ENCODE assay signal across 10 mouse cellular contexts in genomic region chr14:30695609-30696008, GRCm38 (mm10). TPM values are rescaled to one million over a fixed set of nuclear protein-coding genes. Genes with fewer than 3 reads are reported as not detected.
DNase-seq lines count a peak whose midpoint lies in the region; ATAC-seq lines count a peak whose summit lies in the region.
"Had no signal": no experiment of that assay in that cellular context is flagged by ENCODE, and none has a peak within 500 bp of the region (broad histone marks: within the 10 kb centered on the region; RNA-seq: fewer than 3 reads in every experiment).

No protein-coding gene starts in this region.

- peaks cover 13% of the 10 kb centered on the region; the same call in 1 of the 2 replicates for H3K36me3 ChIP-seq in kidney, embryonic 15.5 days
- peaks cover 18% of the 10 kb centered on the region for H3K36me3 ChIP-seq in limb, embryonic 10.5 days
- H3K36me3 ChIP-seq in liver, embryonic 11.5 days (ENCODE audit: control insufficient read depth, insufficient read depth, low read length): no peaks in the 10 kb centered on the region; the same call in 1 of the 2 replicates
- H3K36me3 ChIP-seq: neural tube, embryonic 12.5 days had no signal

- H3K27ac ChIP-seq in kidney, embryonic 15.5 days: no peak overlapping the region
- no peak overlapping the region for H3K27ac ChIP-seq in limb, embryonic 10.5 days
- H3K27ac ChIP-seq in liver, embryonic 11.5 days (ENCODE audit: low read depth, low read length): no peak overlapping the region
- H3K27ac ChIP-seq: neural tube, embryonic 12.5 days had no signal

- H3K4me2 ChIP-seq in kidney, embryonic 15.5 days: no peak overlapping the region
- no peak overlapping the region for H3K4me2 ChIP-seq in liver, embryonic 11.5 days
- H3K4me2 ChIP-seq: neural tube, embryonic 12.5 days had no signal

- H3K27me3 ChIP-seq in kidney, embryonic 15.5 days: no peaks in the 10 kb centered on the region
- no peaks in the 10 kb centered on the region for H3K27me3 ChIP-seq in limb, embryonic 10.5 days (ENCODE audit: low read depth, poor library complexity, severe bottlenecking)
- no peaks in the 10 kb centered on the region for H3K27me3 ChIP-seq in liver, embryonic 11.5 days (replicated peaks; ENCODE audit: control insufficient read depth, insufficient read depth, low read length)
- H3K27me3 ChIP-seq: neural tube, embryonic 12.5 days; Patski had no signal

- H3K9me3 ChIP-seq in kidney, embryonic 15.5 days (replicated peaks): no peaks in the 10 kb centered on the region
- H3K9me3 ChIP-seq in limb, embryonic 10.5 days (replicated peaks): no peaks in the 10 kb centered on the region
- H3K9me3 ChIP-seq in liver, embryonic 11.5 days (ENCODE audit: control insufficient read depth, low read length): no peaks in the 10 kb centered on the region
- H3K9me3 ChIP-seq: neural tube, embryonic 12.5 days had no signal

- H3K9ac ChIP-seq in kidney, embryonic 15.5 days: no peak overlapping the region
- no peak overlapping the region for H3K9ac ChIP-seq in liver, embryonic 11.5 days (ENCODE audit: low read depth, low read length)
- H3K9ac ChIP-seq: neural tube, embryonic 12.5 days had no signal

- no peak overlapping the region for H3K4me3 ChIP-seq in kidney, embryonic 15.5 days (replicated peaks)
- no peak overlapping the region for H3K4me3 ChIP-seq in limb, embryonic 10.5 days
- no peak overlapping the region for H3K4me3 ChIP-seq in liver, embryonic 11.5 days (ENCODE audit: low read depth, low read length)
- H3K4me3 ChIP-seq: neural tube, embryonic 12.5 days had no signal

- ATAC-seq in kidney, embryonic 15.5 days (replicated peaks; ENCODE audit: low FRiP score): no peak
- no peak for ATAC-seq in liver, embryonic 11.5 days (replicated peaks; ENCODE audit: low FRiP score)

- WGBS in kidney, embryonic 15.5 days: 71% methylated on average over 4 of the region's 4 CpGs
- WGBS in limb, embryonic 10.5 days: 86% methylated on average over 4 of the region's 4 CpGs
- 76% methylated on average over 4 of the region's 4 CpGs for WGBS in liver, embryonic 11.5 days

- DNase-seq in kidney, adult 11 months: peak; percentile 78
- DNase-seq in adrenal gland, postnatal 36 days: peak; percentile 92
- peak; percentile 48 to 56 for DNase-seq in frontal cortex, postnatal 25 days (ENCODE audit: low spot score in 2 of 2)
- peak; percentile 57 to 66 for DNase-seq in kidney, postnatal 4 days
- DNase-seq in lung, postnatal 36 days: peak; percentile 88
- DNase-seq in limb, embryonic 10.5 days (ENCODE audit: low spot score): no peak
- DNase-seq in liver, embryonic 11.5 days (ENCODE audit: low spot score): no peak

- no peaks in the 10 kb centered on the region for H3K4me1 ChIP-seq in kidney, embryonic 15.5 days
- peaks cover 7% of the 10 kb centered on the region; the same call in 1 of the 2 replicates for H3K4me1 ChIP-seq in limb, embryonic 10.5 days
- H3K4me1 ChIP-seq in liver, embryonic 11.5 days (replicated peaks; ENCODE audit: control insufficient read depth, insufficient read depth, low read length): no peaks in the 10 kb centered on the region
- H3K4me1 ChIP-seq: neural tube, embryonic 12.5 days had no signal

RNA-seq across cellular contexts. Expression of gene Sfmbt1, which starts 19.0 kb away (rescaled TPM):
- polyA plus RNA-seq in kidney, embryonic 15.5 days (2015; fragmentation: Nextera tagmentation; extraction: Ambion mirVana): 14.7 and 15.0 TPM in 2 replicates
- total RNA-seq in adrenal gland, postnatal 36 days (2021): 10 to 100 TPM; 27.8 to 29.2 TPM
- polyA plus RNA-seq in limb, embryonic 10.5 days (2016; fragmentation: Nextera tagmentation; extraction: Ambion mirVana): 16.5 and 17.5 TPM in 2 replicates
- polyA plus RNA-seq in liver, embryonic 11.5 days (2014; fragmentation: Nextera tagmentation; extraction: Ambion mirVana): 23.0 and 24.5 TPM in 2 replicates

RNA-seq across cellular contexts. Expression of gene Rft1, which starts 41.4 kb away (rescaled TPM):
- 18.8 and 20.2 TPM in 2 replicates for polyA plus RNA-seq in kidney, embryonic 15.5 days (2015; fragmentation: Nextera tagmentation; extraction: Ambion mirVana)
- total RNA-seq in adrenal gland, postnatal 36 days (2021): 10 to 100 TPM; 25.5 to 33.2 TPM
- 16.6 and 19.3 TPM in 2 replicates for polyA plus RNA-seq in limb, embryonic 10.5 days (2016; fragmentation: Nextera tagmentation; extraction: Ambion mirVana)
- 9.7 and 9.8 TPM in 2 replicates for polyA plus RNA-seq in liver, embryonic 11.5 days (2014; fragmentation: Nextera tagmentation; extraction: Ambion mirVana)

Comparison
In these comparisons a context has a peak if more than half of its experiments do, and no peak if none do; other contexts are left out.
1. DNase-seq: peak in kidney, adult 11 months (single experiment), adrenal gland, postnatal 36 days (2 of 2), frontal cortex, postnatal 25 days (2 of 2), kidney, postnatal 4 days (2 of 2) and lung, postnatal 36 days (single experiment); none in limb, embryonic 10.5 days (single experiment) and liver, embryonic 11.5 days (single experiment).